Mouse (Mus musculus): ENCODE results near the gene Wdtc1. TPM values are rescaled to one million over a fixed set of nuclear protein-coding genes. Genes with fewer than 3 reads are reported as not detected.

Wdtc1 gene
- 21.2 and 21.7 TPM in 2 replicates for polyA plus RNA-seq (2011; ENCODE audit: insufficient read length, low read depth, missing spikeins)

DNA sequence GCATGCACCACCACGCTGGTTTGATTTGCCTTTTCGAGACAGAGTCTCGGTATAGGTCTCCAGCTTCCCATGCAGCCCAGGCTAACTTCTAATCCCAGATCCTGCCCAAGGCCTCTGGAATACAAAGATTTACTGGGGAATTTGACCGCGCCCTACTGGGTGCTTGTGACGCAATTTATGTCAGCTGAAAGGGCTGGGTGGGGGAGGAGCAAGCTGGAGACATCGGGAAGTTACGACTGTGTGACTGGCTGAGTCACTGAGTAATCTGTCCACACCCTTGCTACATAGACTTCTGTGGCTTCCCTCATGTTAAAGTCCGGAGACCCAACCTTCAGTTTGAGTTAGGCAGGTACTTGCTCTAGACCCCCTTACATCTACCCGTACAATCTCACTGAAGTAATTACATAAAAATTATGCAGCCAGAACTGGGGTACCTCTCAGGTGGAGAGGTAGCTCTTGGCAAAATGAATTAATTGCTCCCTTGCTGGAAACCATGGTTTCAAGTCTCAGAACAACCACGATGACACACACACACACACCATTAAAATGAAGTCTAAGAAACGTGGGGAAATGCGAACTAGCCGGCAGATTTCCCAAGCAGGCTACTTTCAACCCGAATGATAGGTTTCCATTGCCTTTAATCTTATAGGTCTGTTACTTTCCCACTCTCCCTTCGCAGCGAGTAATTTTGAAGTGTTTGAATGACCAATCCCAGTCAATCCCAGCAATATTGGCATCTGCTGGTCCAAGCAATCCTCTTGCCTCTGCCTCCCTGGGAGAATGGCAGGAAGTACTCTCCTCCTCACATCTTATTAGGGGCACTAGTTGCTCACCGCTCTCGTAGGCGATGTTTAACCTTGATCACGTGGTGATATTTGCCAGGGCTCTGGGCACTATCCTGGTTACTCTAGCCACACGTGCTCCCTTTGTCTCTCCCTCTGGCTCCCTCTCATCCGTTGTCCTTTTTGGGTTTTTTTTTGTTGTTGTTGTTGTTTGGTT is at the start of gene Wdtc1:
Gene Wdtc1 (minus strand): TSS at position 115 of the 999 bp plus-strand sequence.
- TF ChIP-seq POLR2A (IDR thresholded peaks at IDR 0.05; ENCODE audit: low read depth, low read length), result no peak
- H3K4me3 ChIP-seq (ENCODE audit: insufficient read depth, low read length), result no peak within 1 kb of the TSS
- H3K27ac ChIP-seq (ENCODE audit: insufficient read depth, low read length), result peak within 1 kb of the TSS; percentile 3; the same call in 1 of the 2 replicates
- H3K4me1 ChIP-seq (ENCODE audit: control insufficient read depth, insufficient read depth, low read length), result no peaks in the 10 kb centered on the region; the same call in 1 of the 2 replicates

DNA sequence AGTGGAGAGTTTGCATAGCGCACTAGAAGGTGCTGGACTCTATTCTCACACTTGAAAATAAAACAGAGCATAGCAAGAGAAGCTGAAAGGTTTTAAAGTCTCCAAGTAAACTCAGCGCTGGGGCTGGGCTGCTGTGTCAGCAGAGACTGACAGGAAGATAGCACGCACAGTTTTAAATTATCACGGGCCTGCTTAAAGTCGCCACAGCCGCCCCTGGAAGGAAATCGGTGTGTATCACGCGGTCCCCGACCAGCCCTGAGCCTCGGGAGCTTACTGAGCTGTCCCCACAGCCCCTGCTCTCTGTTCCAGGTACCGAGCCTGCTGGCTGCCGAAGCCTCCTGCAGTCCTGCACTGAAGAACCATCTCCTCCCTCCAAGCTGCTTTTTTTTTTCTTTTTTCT is 48.7 kb upstream of the Wdtc1 start:
- H3K27ac ChIP-seq (ENCODE audit: insufficient read depth, low read length), result no peak overlapping the region

DNA sequence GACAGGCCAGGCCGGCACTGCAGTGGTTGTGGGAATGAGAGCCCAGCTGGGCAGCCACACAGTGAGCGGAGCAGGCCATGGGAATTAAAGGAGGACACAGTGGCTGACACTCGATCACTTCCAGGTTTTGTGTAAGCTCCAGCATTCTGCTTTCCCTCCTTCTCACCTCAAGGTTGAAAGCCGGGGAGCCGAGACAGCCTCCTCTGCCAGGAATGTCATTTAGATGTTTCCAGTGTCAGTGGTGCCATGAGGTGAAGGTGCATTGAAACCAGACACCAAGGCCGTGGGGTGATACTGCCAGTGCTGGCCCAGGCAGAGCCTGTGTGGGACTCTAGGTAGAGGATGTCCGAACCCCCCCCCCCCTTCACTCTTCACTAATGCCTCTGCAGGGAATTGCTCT is 46.8 kb upstream of the Wdtc1 start:
- H3K4me3 ChIP-seq (ENCODE audit: insufficient read depth, low read length), result no peak overlapping the region
- H3K4me1 ChIP-seq (ENCODE audit: control insufficient read depth, insufficient read depth, low read length), result peaks cover 10% of the 10 kb centered on the region
- TF ChIP-seq POLR2A (IDR thresholded peaks at IDR 0.05; ENCODE audit: low read depth, low read length) (no peak), CTCF (IDR thresholded peaks at IDR 0.05; ENCODE audit: borderline replicate concordance, insufficient read depth, low read length) (no peak)
- H3K27ac ChIP-seq (ENCODE audit: insufficient read depth, low read length), result peak overlapping the region; percentile 2; the same call in 1 of the 2 replicates

More for the DNA sequence above, 48.7 kb upstream of the Wdtc1 start:
- no peak for TF ChIP-seq POLR2A (IDR thresholded peaks at IDR 0.05; ENCODE audit: low read depth, low read length)
- H3K4me3 ChIP-seq (ENCODE audit: insufficient read depth, low read length), result no peak overlapping the region
- H3K4me1 ChIP-seq (ENCODE audit: control insufficient read depth, insufficient read depth, low read length), result peaks cover 19% of the 10 kb centered on the region

DNA sequence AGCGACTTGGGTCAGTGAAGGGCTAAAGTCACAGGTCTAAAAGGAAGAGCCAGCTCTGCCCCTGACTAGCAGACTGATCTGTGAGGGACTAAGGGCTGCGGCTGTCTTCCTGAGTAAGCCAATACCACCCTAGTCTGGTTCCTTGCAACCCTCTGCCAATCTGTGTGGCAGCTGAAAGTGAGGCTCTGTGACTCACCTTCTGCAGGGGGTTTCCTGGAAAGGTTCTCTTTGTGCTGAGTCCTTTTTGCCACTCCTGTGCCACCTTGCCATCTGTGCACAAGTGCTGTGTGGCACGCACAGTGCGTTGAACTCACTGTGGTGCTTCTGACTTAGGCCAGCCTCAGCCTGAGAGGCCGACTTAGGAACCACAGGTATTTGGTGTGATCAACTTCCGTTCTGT is 46.2 kb upstream of the Wdtc1 start:
- peaks cover 10% of the 10 kb centered on the region for H3K4me1 ChIP-seq (ENCODE audit: control insufficient read depth, insufficient read depth, low read length)
- TF ChIP-seq POLR2A (IDR thresholded peaks at IDR 0.05; ENCODE audit: low read depth, low read length), result no peak
- TF ChIP-seq CTCF (IDR thresholded peaks at IDR 0.05; ENCODE audit: borderline replicate concordance, insufficient read depth, low read length), result no peak
- no peak overlapping the region for H3K4me3 ChIP-seq (ENCODE audit: insufficient read depth, low read length)
- peak overlapping the region; percentile 2 for H3K27ac ChIP-seq (ENCODE audit: insufficient read depth, low read length)

DNA sequence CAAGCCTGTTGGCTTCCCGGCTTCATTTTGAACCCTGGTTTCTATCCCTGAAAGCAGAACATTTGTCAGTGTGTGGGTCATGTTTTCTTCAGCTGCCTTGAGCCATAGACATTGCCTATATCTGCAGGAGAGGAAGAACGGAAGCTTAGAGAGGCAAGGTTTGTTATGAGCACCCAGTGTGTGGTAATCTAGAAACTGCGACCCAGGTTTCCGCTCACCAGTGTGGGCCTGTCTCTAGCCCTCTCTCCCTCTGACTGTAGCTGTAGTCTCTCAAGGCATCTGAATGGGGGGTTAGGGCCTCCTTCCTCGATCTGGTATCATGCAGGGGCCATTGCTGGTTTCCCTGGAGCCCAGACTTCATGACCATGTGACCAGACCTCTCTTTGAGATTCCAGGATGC is 45.3 kb upstream of the Wdtc1 start:
- peaks cover 10% of the 10 kb centered on the region for H3K4me1 ChIP-seq (ENCODE audit: control insufficient read depth, insufficient read depth, low read length)
- H3K27ac ChIP-seq (ENCODE audit: insufficient read depth, low read length), result no peak overlapping the region; the same call in 1 of the 2 replicates
- TF ChIP-seq CTCF (IDR thresholded peaks at IDR 0.05; ENCODE audit: borderline replicate concordance, insufficient read depth, low read length) (no peak), POLR2A (IDR thresholded peaks at IDR 0.05; ENCODE audit: low read depth, low read length) (no peak)
- no peak overlapping the region for H3K4me3 ChIP-seq (ENCODE audit: insufficient read depth, low read length)

DNA sequence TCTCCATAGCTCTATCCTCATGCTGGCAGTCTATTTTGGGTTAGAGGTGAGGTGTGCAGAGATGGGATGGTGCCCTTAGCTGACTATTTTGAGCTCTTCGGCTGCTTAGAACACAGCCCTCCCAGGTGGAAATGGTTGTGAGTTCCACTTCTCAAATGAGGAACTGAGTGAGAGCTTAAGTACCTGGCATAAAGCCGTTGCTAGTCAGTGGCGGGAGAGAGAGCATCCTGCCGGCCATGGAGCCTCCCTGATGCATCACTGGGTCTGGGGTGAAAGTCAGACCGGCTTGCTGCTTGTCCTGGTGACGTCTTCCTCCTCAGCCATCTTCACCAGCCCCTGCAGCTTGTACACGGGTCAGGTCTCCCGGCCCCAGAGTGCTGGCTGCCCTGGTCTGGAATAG is 44.7 kb upstream of the Wdtc1 start:
- TF ChIP-seq POLR2A (IDR thresholded peaks at IDR 0.05; ENCODE audit: low read depth, low read length), result no peak
- TF ChIP-seq CTCF (IDR thresholded peaks at IDR 0.05; ENCODE audit: borderline replicate concordance, insufficient read depth, low read length), result no peak
- peaks cover 10% of the 10 kb centered on the region for H3K4me1 ChIP-seq (ENCODE audit: control insufficient read depth, insufficient read depth, low read length)
- no peak overlapping the region for H3K27ac ChIP-seq (ENCODE audit: insufficient read depth, low read length)
- H3K4me3 ChIP-seq (ENCODE audit: insufficient read depth, low read length), result no peak overlapping the region

DNA sequence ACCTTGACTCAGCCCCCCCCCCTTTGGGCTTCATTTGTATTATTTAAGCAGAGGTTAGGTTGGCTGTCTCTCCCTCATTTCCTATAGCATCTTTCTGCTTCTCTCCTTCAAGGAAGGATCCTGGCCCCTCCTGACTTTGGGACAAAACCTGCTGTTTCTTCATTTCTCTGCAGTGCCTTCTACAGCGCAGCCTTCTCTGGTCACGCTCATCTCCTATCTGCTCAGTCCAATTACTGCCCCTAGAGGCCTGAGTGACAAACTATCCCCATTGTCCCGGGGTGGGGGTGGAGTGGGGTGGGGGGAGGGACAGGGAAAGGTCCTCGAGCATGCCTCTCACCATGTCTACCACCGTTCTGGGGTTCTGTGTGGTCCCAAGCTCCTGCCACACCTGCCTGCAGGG is 44.0 kb upstream of the Wdtc1 start:
- Histone ChIP-seq H3K4me1 (ENCODE audit: control insufficient read depth, insufficient read depth, low read length) (peaks cover 10% of the 10 kb centered on the region), H3K4me3 (ENCODE audit: insufficient read depth, low read length) (no peak overlapping the region), H3K27ac (ENCODE audit: insufficient read depth, low read length) (no peak overlapping the region)
- no peak for TF ChIP-seq CTCF (IDR thresholded peaks at IDR 0.05; ENCODE audit: borderline replicate concordance, insufficient read depth, low read length)
- no peak for TF ChIP-seq POLR2A (IDR thresholded peaks at IDR 0.05; ENCODE audit: low read depth, low read length)

DNA sequence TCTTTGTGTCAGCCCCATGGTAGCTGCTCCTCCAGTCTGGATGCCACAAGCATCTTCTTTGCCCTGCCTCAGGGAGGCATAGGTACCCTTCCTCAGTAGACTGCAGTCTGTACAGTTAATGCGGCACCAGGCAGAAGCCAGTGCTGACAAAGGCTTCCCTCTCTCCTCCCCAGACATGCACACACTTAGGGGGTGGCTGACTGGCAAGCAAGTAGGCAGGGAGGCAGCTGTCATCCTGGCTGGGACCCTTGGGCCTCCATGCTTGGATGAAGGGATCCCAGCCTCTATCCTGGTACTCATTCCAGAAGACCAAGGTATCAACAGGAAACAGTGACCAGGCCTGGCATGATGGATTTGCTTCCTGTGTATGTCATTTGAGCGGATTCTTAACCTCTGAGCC is 42.8 kb upstream of the Wdtc1 start:
- peaks cover 10% of the 10 kb centered on the region for H3K4me1 ChIP-seq (ENCODE audit: control insufficient read depth, insufficient read depth, low read length)
- no peak overlapping the region for H3K27ac ChIP-seq (ENCODE audit: insufficient read depth, low read length)
- H3K4me3 ChIP-seq (ENCODE audit: insufficient read depth, low read length), result no peak overlapping the region
- TF ChIP-seq CTCF (IDR thresholded peaks at IDR 0.05; ENCODE audit: borderline replicate concordance, insufficient read depth, low read length) (no peak), POLR2A (IDR thresholded peaks at IDR 0.05; ENCODE audit: low read depth, low read length) (no peak)

DNA sequence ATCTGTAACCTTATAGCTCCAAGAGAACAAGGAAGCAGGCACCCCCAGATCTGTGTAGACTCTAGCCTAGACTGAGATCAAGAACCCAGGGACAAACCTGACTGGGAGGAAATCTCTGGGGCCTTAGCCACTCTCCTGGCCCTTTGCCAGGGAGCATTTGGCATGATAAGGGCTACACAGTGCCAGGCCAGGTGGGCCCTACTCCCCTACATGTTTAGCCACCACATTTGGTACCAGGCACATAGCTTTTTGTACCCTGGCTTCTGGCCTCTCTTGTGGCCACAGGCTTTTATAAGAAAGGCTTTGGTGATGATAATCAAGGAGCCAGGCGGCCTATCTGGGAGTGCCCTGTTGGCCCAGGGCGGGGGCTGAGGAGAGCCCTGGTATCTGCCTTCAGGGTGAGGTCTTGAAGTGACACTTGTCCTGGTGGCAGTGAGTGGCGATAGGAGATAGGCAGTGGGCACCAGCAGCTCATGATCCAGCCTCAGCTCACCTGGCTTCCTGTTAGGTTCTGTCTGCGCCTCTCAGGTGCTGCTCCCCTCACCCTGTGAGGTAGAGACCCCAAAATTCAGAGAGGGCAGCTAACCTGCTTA is 41.8 kb upstream of the Wdtc1 start:
- peaks cover 10% of the 10 kb centered on the region for H3K4me1 ChIP-seq (ENCODE audit: control insufficient read depth, insufficient read depth, low read length)
- no peak overlapping the region for H3K4me3 ChIP-seq (ENCODE audit: insufficient read depth, low read length)
- TF ChIP-seq POLR2A (IDR thresholded peaks at IDR 0.05; ENCODE audit: low read depth, low read length) (no peak), CTCF (IDR thresholded peaks at IDR 0.05; ENCODE audit: borderline replicate concordance, insufficient read depth, low read length) (no peak)
- H3K27ac ChIP-seq (ENCODE audit: insufficient read depth, low read length), result no peak overlapping the region
